Mouse (Mus musculus): ENCODE results near the gene Samd4. TPM values are rescaled to one million over a fixed set of nuclear protein-coding genes. Genes with fewer than 3 reads are reported as not detected.

The Samd4 gene
- polyA plus RNA-seq, 1 experiment from 2014 or later: 5.0 TPM

GRCm38 (mm10) chr14:46917136-46917535 is 34.5 kb downstream of the Samd4 start:
- Histone ChIP-seq H3K4me1 (ENCODE audit: control insufficient read depth, insufficient read depth, low read length) (no peaks in the 10 kb centered on the region), H3K9ac (ENCODE audit: low read depth, low read length) (no peak overlapping the region), H3K4me2 (ENCODE audit: low read length) (no peak overlapping the region), H3K9me3 (replicated peaks; ENCODE audit: control insufficient read depth, low read length, poor library complexity, severe bottlenecking) (no peaks in the 10 kb centered on the region), H3K27me3 (ENCODE audit: control insufficient read depth, insufficient read depth, low read depth, low read length) (no peaks in the 10 kb centered on the region), H3K4me3 (ENCODE audit: low read depth, low read length) (no peak overlapping the region), H3K27ac (ENCODE audit: low read length) (no peak overlapping the region), H3K36me3 (ENCODE audit: control insufficient read depth, insufficient read depth, low read length) (no peaks in the 10 kb centered on the region)
- 97% methylated on average over 5 of the region's 5 CpGs for WGBS
- ATAC-seq: no peak

GRCm38 (mm10) chr14:46917581-46917980 is 34.9 kb downstream of the Samd4 start:
- no peaks in the 10 kb centered on the region for H3K9me3 ChIP-seq (replicated peaks; ENCODE audit: control insufficient read depth, low read length, poor library complexity, severe bottlenecking)
- H3K27me3 ChIP-seq (ENCODE audit: control insufficient read depth, insufficient read depth, low read depth, low read length): no peaks in the 10 kb centered on the region
- H3K36me3 ChIP-seq (ENCODE audit: control insufficient read depth, insufficient read depth, low read length): no peaks in the 10 kb centered on the region
- ATAC-seq: no peak
- no peak overlapping the region for H3K4me2 ChIP-seq (ENCODE audit: low read length)
- no peak overlapping the region for H3K27ac ChIP-seq (ENCODE audit: low read length)
- WGBS: 91% methylated on average over 3 of the region's 3 CpGs
- no peak overlapping the region for H3K9ac ChIP-seq (ENCODE audit: low read depth, low read length)
- H3K4me3 ChIP-seq (ENCODE audit: low read depth, low read length): no peak overlapping the region
- H3K4me1 ChIP-seq (ENCODE audit: control insufficient read depth, insufficient read depth, low read length): no peaks in the 10 kb centered on the region

- Histone ChIP-seq H3K9me3 (replicated peaks; ENCODE audit: control insufficient read depth, low read length, poor library complexity, severe bottlenecking) (no peaks in the 10 kb centered on the region), H3K36me3 (ENCODE audit: control insufficient read depth, insufficient read depth, low read length) (no peaks in the 10 kb centered on the region), H3K27me3 (ENCODE audit: control insufficient read depth, insufficient read depth, low read depth, low read length) (no peaks in the 10 kb centered on the region), H3K4me1 (ENCODE audit: control insufficient read depth, insufficient read depth, low read length) (peaks cover 6% of the 10 kb centered on the region; the same call in 1 of the 2 replicates), H3K9ac (ENCODE audit: low read depth, low read length) (no peak overlapping the region), H3K4me3 (ENCODE audit: low read depth, low read length) (no peak overlapping the region), H3K4me2 (ENCODE audit: low read length) (no peak overlapping the region), H3K27ac (ENCODE audit: low read length) (no peak overlapping the region)
- ATAC-seq: no peak
- WGBS: 74% methylated on average over 5 of the region's 5 CpGs
Measured at GRCm38 (mm10) chr14:46920496-46920895, 37.8 kb downstream of the Samd4 start.

- H3K27ac ChIP-seq (ENCODE audit: low read length): no peak overlapping the region
- no peak for ATAC-seq
- no peaks in the 10 kb centered on the region for H3K9me3 ChIP-seq (replicated peaks; ENCODE audit: control insufficient read depth, low read length, poor library complexity, severe bottlenecking)
Measured at GRCm38 (mm10) chr14:46921178-46921975, 38.7 kb downstream of the Samd4 start.

GRCm38 (mm10) chr14:46923931-46924330 is 41.3 kb downstream of the Samd4 start:
- Histone ChIP-seq H3K4me1 (ENCODE audit: control insufficient read depth, insufficient read depth, low read length) (peaks cover 6% of the 10 kb centered on the region; the same call in 1 of the 2 replicates), H3K27me3 (ENCODE audit: control insufficient read depth, insufficient read depth, low read depth, low read length) (no peaks in the 10 kb centered on the region), H3K36me3 (ENCODE audit: control insufficient read depth, insufficient read depth, low read length) (no peaks in the 10 kb centered on the region), H3K27ac (ENCODE audit: low read length) (no peak overlapping the region), H3K9ac (ENCODE audit: low read depth, low read length) (no peak overlapping the region), H3K4me2 (ENCODE audit: low read length) (no peak overlapping the region), H3K9me3 (replicated peaks; ENCODE audit: control insufficient read depth, low read length, poor library complexity, severe bottlenecking) (no peaks in the 10 kb centered on the region), H3K4me3 (ENCODE audit: low read depth, low read length) (no peak overlapping the region)
- 80% methylated on average over 10 of the region's 10 CpGs for WGBS
- ATAC-seq: no peak

More at GRCm38 (mm10) chr14:46921178-46921975, 38.7 kb downstream of the Samd4 start:
- H3K9ac ChIP-seq (ENCODE audit: low read depth, low read length): no peak overlapping the region
- H3K4me1 ChIP-seq (ENCODE audit: control insufficient read depth, insufficient read depth, low read length): peaks cover 6% of the 10 kb centered on the region; the same call in 1 of the 2 replicates
- WGBS: 63% methylated on average over 9 of the region's 9 CpGs
- no peak overlapping the region for H3K4me3 ChIP-seq (ENCODE audit: low read depth, low read length)
- H3K27me3 ChIP-seq (ENCODE audit: control insufficient read depth, insufficient read depth, low read depth, low read length): no peaks in the 10 kb centered on the region
- H3K4me2 ChIP-seq (ENCODE audit: low read length): no peak overlapping the region
- H3K36me3 ChIP-seq (ENCODE audit: control insufficient read depth, insufficient read depth, low read length): no peaks in the 10 kb centered on the region

- no peaks in the 10 kb centered on the region for H3K27me3 ChIP-seq (ENCODE audit: control insufficient read depth, insufficient read depth, low read depth, low read length)
- ATAC-seq: no peak
- no peak overlapping the region for H3K4me2 ChIP-seq (ENCODE audit: low read length)
- H3K27ac ChIP-seq (ENCODE audit: low read length): no peak overlapping the region
- H3K4me1 ChIP-seq (ENCODE audit: control insufficient read depth, insufficient read depth, low read length): peaks cover 6% of the 10 kb centered on the region; the same call in 1 of the 2 replicates
- no peak overlapping the region for H3K4me3 ChIP-seq (ENCODE audit: low read depth, low read length)
- no peaks in the 10 kb centered on the region for H3K9me3 ChIP-seq (replicated peaks; ENCODE audit: control insufficient read depth, low read length, poor library complexity, severe bottlenecking)
- H3K9ac ChIP-seq (ENCODE audit: low read depth, low read length): no peak overlapping the region
- no peaks in the 10 kb centered on the region for H3K36me3 ChIP-seq (ENCODE audit: control insufficient read depth, insufficient read depth, low read length)
- 73% methylated on average over 5 of the region's 5 CpGs for WGBS
Measured at GRCm38 (mm10) chr14:46924422-46924821, 41.8 kb downstream of the Samd4 start.

GRCm38 (mm10) chr14:46928556-46928955 is 45.9 kb downstream of the Samd4 start:
- Histone ChIP-seq H3K27me3 (ENCODE audit: control insufficient read depth, insufficient read depth, low read depth, low read length) (no peaks in the 10 kb centered on the region), H3K4me3 (ENCODE audit: low read depth, low read length) (no peak overlapping the region), H3K36me3 (ENCODE audit: control insufficient read depth, insufficient read depth, low read length) (no peaks in the 10 kb centered on the region), H3K4me2 (ENCODE audit: low read length) (no peak overlapping the region), H3K9me3 (replicated peaks; ENCODE audit: control insufficient read depth, low read length, poor library complexity, severe bottlenecking) (no peaks in the 10 kb centered on the region), H3K27ac (ENCODE audit: low read length) (no peak overlapping the region), H3K4me1 (ENCODE audit: control insufficient read depth, insufficient read depth, low read length) (peaks cover 6% of the 10 kb centered on the region; the same call in 1 of the 2 replicates), H3K9ac (ENCODE audit: low read depth, low read length) (no peak overlapping the region)
- WGBS: 93% methylated on average over 6 of the region's 6 CpGs
- ATAC-seq: no peak

- ATAC-seq: no peak
- WGBS: 84% methylated on average over 13 of the region's 13 CpGs
- Histone ChIP-seq H3K4me1 (ENCODE audit: control insufficient read depth, insufficient read depth, low read length) (no peaks in the 10 kb centered on the region), H3K27ac (ENCODE audit: low read length) (no peak overlapping the region), H3K36me3 (ENCODE audit: control insufficient read depth, insufficient read depth, low read length) (no peaks in the 10 kb centered on the region), H3K4me2 (ENCODE audit: low read length) (no peak overlapping the region), H3K4me3 (ENCODE audit: low read depth, low read length) (no peak overlapping the region), H3K27me3 (ENCODE audit: control insufficient read depth, insufficient read depth, low read depth, low read length) (no peaks in the 10 kb centered on the region), H3K9me3 (replicated peaks; ENCODE audit: control insufficient read depth, low read length, poor library complexity, severe bottlenecking) (no peaks in the 10 kb centered on the region), H3K9ac (ENCODE audit: low read depth, low read length) (no peak overlapping the region)
Measured at GRCm38 (mm10) chr14:46932121-46932520, 49.5 kb downstream of the Samd4 start.

- no peak for ATAC-seq
- no peaks in the 10 kb centered on the region for H3K9me3 ChIP-seq (replicated peaks; ENCODE audit: control insufficient read depth, low read length, poor library complexity, severe bottlenecking)
- 74% methylated on average over 6 of the region's 6 CpGs for WGBS
Measured at GRCm38 (mm10) chr14:46932708-46933107, 50.1 kb downstream of the Samd4 start.

More at GRCm38 (mm10) chr14:46932708-46933107, 50.1 kb downstream of the Samd4 start:
- no peak overlapping the region for H3K9ac ChIP-seq (ENCODE audit: low read depth, low read length)
- no peak overlapping the region for H3K4me3 ChIP-seq (ENCODE audit: low read depth, low read length)
- H3K4me1 ChIP-seq (ENCODE audit: control insufficient read depth, insufficient read depth, low read length): no peaks in the 10 kb centered on the region
- H3K27me3 ChIP-seq (ENCODE audit: control insufficient read depth, insufficient read depth, low read depth, low read length): no peaks in the 10 kb centered on the region
- H3K27ac ChIP-seq (ENCODE audit: low read length): no peak overlapping the region
- H3K36me3 ChIP-seq (ENCODE audit: control insufficient read depth, insufficient read depth, low read length): no peaks in the 10 kb centered on the region
- H3K4me2 ChIP-seq (ENCODE audit: low read length): no peak overlapping the region

Data from midbrain, embryonic 16.5 days (tissue).